Mouse (Mus musculus) layer of hippocampus, adult 2 months (tissue): Measurements from ENCODE around the gene Top2a. TPM values are rescaled to one million over a fixed set of nuclear protein-coding genes. Genes with fewer than 3 reads are reported as not detected.

Experiments
- DNase-seq, 2 experiments: peaks; one replicate each; pipeline ENCODE4 v3.0.0; 2022; ENCODE audit warnings: low spot score in 2 of 2
- H3K27ac ChIP-seq: fragments of 200-600 bp; 2 replicates; pipeline ENCODE4 v1.8.1; 2022
- H3K4me3 ChIP-seq: fragments of 200-600 bp; 2 replicates; pipeline ENCODE4 v1.8.1; 2022; ENCODE audit warnings: mild to moderate bottlenecking
- CTCF ChIP-seq: fragments of 200-600 bp; conservative IDR thresholded peaks from 2 replicates; pipeline ENCODE4 v1.8.1; 2022; ENCODE audit warnings: antibody characterized with exemption, mild to moderate bottlenecking, moderate library complexity
- total RNA-seq, 2 experiments: library from RNA; stranded (reverse); gene quantifications; 2 replicates each; pipeline ENCODE4 v1.2.3; 2021

Top2a gene
- total RNA-seq, 2 experiments from 2014 or later: 1.7 to 3.0 TPM

DNA sequence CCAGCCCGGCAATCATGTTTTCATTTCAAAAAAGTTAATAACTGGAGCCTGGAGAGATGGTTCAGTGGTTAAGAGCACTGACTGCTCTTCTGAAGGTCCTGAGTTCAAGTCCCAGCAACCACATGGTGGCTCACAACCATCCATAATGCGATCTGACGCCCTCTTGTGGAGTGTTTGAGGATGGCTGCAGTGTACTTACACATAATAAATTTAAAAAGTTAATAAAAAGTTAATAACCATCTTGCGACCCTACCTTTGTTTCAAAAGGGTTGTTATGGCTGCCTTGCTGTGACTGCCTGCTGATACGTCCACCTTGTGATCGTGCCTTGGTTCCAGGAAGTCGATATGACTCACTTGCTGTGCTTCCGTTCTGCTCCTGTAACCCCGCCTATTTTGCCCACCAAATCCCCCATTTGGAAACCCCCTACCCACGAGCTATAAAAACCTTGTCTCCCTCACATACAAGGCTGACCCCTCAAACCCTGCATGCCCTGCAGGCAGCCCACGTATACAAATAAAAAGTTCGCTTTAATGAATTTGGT, 3.0 kb upstream of the Top2a start:
- peak; percentile 43 for TF ChIP-seq CTCF
- no peak for DNase-seq
- H3K4me3 ChIP-seq: no peak overlapping the region
- no peak overlapping the region for H3K27ac ChIP-seq

DNA sequence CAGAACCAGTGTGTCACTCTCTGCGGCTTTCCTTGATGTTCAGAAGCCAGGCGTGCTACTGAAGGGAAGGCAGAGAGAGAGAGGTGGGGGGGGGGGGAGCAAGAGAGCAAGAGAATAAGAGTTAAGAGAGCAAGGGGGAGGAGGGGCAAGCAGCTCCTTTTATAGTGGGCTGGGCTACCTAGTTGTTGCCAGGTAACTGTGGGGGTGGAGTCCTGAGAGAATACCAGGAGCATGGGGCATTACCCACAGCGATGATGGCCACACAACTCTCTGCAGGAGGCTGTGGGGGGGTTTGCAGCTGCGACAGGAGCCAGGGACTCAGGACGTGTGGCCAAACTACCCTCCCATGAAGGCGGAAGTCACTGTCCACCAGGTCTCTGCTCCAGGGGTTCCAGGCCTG, 1.9 kb upstream of the Top2a start:
- no peak for DNase-seq
- no peak overlapping the region for H3K4me3 ChIP-seq
- H3K27ac ChIP-seq: no peak overlapping the region
- TF ChIP-seq CTCF: no peak

DNA sequence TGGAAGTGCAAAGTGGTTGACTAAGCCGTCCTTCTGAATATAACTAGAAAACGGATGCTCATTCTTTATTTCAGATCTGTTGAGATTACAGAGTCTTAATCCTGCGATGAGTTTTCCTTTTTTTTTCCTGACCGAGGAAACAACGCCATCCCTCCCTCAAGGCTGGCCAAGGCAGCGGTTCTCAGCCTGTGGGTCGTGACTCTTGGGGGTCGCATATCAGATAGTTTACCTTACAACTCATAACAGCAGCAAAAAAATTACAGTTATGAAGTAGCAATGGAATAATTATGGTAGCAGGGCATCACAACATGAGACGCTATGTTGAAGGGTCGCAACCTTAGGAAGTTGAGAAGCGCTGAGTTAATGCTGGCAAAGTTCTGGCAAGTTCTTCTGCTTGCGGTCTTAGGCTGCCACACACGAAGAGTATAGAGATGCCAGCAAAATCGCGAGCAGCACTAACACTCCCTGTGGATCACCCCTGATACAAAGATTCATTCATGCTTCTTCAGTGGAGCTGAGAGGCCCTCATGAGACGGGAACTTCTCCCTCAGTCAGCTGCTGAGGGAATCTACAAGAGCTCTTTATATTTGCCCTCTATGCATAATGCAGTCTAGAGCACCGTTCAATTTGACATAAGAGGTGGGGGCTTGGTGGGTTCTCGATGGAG, 612 bp upstream of the Top2a start:
- TF ChIP-seq CTCF: no peak
- Histone ChIP-seq H3K4me3 (peak overlapping the region; percentile 55), H3K27ac (peak overlapping the region; percentile 39; the same call in 1 of the 2 replicates)
- DNase-seq: no peak

DNA sequence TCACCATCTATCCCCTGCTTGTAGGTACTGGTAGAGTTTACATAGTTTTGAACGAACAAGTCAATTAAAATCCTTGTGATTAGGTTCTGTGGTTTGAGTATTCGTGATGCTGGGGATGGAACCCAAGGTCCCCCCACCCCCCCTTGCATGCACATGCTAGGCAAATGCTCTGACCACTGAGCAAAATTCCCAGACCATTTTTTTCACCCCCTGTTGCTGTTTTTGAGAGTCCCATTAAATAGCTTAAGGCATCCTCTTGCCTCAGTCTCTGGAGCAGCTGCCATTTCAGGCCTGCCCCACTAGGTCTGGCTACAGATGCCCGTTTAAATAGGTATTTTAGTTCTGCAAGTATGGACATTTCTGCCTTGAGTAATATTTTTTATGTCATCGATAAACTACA, 895 bp downstream of the Top2a start:
- no peak for DNase-seq
- H3K4me3 ChIP-seq: no peak overlapping the region
- TF ChIP-seq CTCF: no peak
- H3K27ac ChIP-seq: no peak overlapping the region

DNA sequence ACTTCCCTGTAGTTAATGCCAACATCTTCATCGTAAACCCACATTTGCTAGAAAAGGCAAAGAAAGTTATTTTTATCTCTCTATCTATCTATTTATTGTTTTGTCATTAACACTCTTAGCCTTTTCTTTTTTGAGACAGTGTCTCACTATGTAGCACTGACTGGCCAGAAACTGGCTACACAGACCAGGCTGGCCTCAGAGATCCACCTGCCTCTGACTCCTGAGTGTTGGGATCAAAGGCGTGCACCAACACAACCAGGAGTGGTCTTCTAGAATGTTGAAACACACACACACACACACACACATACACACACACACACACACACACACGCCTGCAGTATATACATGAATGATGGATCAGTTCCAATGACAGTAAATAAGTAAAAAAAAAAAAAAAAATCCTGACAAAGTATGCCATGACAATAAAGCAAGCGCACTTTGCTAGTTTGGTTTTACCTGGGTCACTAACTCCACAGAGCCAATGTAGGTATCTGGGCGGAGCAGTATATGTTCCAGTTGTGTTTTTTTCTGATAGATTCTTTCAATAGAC, 1.5 kb downstream of the Top2a start:
- no peak overlapping the region for H3K27ac ChIP-seq
- TF ChIP-seq CTCF: no peak
- DNase-seq: no peak
- no peak overlapping the region for H3K4me3 ChIP-seq

DNA sequence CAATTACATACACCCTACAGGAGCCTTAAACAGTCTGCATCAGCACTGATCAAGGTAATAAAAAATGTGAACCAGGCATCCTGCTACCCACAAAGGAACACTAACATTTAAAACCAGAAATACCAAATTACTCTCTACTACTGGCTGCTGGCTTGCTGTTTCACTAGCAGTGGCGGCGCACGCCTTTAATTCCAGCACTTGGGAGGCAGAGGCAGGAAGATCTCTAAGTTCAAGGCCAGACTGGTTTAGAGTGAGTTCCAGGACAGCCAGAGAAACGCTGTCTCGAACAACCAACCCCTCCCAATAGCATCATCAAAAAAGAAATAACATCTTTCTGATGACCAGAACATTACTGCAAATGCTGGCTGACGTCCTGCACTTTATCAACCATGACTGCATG, 4.1 kb downstream of the Top2a start:
- no peak for TF ChIP-seq CTCF
- no peak overlapping the region for H3K4me3 ChIP-seq
- no peak overlapping the region for H3K27ac ChIP-seq
- no peak for DNase-seq

DNA sequence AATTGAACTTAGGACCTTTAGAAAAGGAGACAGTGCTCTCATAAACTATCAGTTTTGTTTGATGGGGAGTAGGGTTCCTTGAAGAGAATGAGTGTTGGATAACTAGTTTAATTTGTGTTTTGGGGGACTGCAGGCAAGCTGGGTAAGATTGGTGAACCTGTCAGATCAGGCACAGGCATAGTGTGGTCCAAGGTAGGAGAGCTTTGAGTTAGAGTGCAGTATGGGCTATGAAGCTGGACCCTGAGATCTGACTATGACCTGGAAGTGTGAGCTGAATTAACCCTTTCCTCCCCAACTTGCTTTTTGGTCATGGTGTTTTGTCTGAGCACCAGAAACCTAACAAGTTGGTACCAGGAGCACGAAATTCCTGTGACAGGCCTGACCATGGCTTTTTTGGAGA, 10.1 kb downstream of the Top2a start:
- Histone ChIP-seq H3K27ac (no peak overlapping the region), H3K4me3 (no peak overlapping the region)
- DNase-seq: no peak
- TF ChIP-seq CTCF: no peak

DNA sequence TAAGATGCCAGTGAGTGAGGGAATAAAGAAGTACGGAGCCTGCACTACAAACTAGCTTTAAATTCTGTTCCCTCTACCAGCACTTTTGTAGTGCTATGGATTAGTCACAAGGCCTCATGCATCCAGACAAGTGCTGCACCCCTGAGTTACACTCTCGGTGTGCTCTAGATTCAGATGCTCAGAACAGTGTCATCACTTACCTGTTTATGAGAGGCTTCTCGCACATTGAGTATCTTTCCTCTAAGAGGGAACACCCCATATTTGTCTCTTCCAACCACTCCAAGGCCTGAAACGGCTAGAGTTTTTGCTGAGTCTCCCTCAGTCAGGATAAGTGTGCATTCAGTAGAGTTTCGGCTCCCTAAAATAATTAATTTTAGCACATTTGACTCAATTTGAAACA, 13.3 kb downstream of the Top2a start:
- no peak for DNase-seq
- no peak for TF ChIP-seq CTCF
- H3K27ac ChIP-seq: no peak overlapping the region
- no peak overlapping the region for H3K4me3 ChIP-seq

DNA sequence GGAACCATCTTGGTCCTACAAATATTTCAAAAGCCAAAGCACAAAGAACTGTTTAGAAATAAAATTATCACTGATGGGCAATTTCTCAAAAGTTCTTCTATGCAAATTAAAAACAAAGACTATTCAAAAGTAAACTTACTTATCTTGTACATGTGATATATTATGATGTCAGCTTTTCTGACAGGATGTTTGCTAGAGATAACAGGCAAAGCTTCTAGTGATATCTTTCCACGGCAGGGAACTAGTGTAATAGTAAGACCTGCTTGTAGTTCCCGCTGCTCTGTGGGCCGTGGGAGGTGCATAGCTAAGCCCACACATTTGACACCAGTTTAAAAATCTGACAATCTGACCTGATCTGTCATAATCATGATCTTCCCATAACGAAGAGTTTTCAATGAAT, 13.9 kb downstream of the Top2a start:
- TF ChIP-seq CTCF: no peak
- no peak for DNase-seq
- Histone ChIP-seq H3K27ac (no peak overlapping the region), H3K4me3 (no peak overlapping the region)

DNA sequence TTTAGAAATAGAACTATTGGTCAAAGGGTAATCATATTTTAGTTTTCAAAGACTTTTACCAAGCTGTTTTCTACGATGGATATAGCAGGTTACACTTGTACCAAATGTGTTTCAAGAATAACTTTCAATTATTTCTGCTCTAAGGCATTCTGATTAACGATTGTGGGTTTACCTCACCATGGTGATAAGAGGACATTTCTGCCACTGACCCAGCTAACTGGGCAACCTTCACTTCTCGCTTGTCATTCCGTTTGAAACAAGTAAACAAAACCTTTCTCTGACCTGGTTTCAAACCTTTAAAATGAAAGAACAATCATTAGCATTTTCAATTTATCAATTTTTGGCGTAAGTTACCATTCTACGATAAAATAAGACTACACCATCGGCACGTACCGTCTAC, 17.2 kb downstream of the Top2a start:
- no peak for DNase-seq
- H3K27ac ChIP-seq: no peak overlapping the region
- no peak for TF ChIP-seq CTCF
- no peak overlapping the region for H3K4me3 ChIP-seq

DNA sequence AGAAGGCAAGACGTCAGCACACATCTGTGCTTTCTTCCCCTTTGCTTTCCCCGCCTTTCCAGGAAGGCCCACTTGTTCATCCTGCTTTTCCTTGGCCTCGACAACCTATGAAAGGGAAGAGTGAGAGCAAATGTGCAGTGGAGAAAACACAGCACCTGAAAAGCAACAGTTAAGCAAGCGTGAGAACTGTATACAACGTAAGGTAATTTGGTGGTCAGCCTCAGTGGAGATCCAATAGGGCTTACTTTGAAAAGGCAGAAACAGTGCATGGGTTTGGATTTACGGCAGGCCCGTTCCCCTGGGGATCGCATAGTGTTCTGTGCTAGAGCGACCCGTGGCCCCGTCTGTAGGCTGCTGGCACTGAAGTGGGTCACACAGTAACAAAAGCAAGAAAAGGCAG, 24.7 kb downstream of the Top2a start:
- H3K27ac ChIP-seq: no peak overlapping the region
- TF ChIP-seq CTCF: no peak
- DNase-seq: no peak
- H3K4me3 ChIP-seq: no peak overlapping the region

DNA sequence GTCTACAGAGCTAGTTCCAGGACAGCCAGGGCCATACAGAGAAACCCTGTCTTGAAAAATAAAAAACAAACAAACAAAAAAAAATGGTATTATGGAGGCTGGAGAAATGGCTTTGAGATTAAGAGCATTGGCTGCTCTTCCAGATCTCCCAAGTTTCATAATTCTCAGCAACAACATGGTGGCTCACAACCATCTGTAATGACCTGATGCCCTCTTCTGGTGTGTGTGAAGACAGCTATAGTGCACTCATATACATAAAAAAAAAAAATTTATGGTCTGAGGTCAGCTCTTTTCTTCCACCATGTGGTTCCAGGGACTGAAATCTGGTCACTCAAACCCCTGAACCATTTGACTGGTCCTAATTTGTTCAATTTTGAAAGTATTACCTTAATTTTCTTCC, 25.2 kb downstream of the Top2a start:
- no peak for DNase-seq
- peak; percentile 35; the same call in 1 of the 2 replicates for TF ChIP-seq CTCF
- Histone ChIP-seq H3K4me3 (no peak overlapping the region), H3K27ac (no peak overlapping the region)

DNA sequence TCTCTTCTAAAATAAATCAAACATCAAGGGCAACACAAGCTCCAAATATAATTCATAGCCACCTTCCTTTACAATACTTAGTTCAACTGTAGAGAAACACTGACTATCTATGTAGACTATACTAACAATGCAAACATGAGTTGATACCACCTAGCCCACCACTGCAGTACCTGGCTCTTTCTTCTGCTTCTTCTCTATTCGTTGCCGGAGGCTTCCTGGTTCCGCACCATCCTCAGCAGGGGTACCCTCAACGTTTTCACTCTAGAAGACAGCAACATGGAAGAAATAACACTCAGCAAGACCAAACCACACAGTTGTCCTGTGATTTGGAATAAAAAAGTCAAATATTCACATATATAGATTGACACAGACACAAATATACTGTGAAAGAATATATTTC, 26.3 kb downstream of the Top2a start:
- no peak for TF ChIP-seq CTCF
- no peak overlapping the region for H3K27ac ChIP-seq
- no peak for DNase-seq
- H3K4me3 ChIP-seq: no peak overlapping the region

DNA sequence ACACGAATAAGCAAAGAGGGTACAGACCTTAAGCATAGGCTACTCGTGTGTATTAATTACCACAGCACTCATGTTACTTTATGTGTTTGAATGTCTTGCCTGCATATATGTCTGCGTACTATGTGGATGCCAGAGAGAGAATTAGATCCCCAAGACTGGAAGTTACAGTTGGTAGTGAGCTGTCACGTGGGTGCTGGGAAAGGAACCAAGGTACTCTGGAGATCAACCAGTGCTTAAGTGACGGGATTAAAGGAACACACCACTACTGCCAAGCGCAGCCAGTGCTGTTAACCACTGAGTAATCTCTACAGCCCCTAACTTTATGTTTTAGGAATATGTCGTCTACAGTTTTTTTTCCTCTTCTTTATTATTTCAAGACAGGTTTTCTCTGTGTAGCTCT, 28.0 kb downstream of the Top2a start:
- H3K27ac ChIP-seq: no peak overlapping the region
- TF ChIP-seq CTCF: no peak
- DNase-seq: no peak
- H3K4me3 ChIP-seq: no peak overlapping the region
